Mouse (Mus musculus): ENCODE measurements at regions not wholly inside any gene's neighbourhood (a gene's known extent, or its start where the extent isn't known, plus 50 kb on each side); places are given as distances from the start of the nearest gene placed in this dataset.

- DNase-seq (ENCODE audit: low spot score in 2 of 2) = no peak
These were observed 189.7 kb upstream of the Runx1 start for GRCm38 (mm10) chr16:93015636-93016035.

GRCm38 (mm10) chr16:93014991-93015390 is 189.0 kb upstream of the Runx1 start:
- DNase-seq (ENCODE audit: low spot score in 2 of 2) = no peak

GRCm38 (mm10) chr16:93013881-93014280 is 187.9 kb upstream of the Runx1 start:
- no peak for DNase-seq (ENCODE audit: low spot score in 2 of 2)

- no peak for DNase-seq (ENCODE audit: low spot score in 2 of 2)
These were observed 187.3 kb upstream of the Runx1 start for GRCm38 (mm10) chr16:93013256-93013655.

- DNase-seq (ENCODE audit: low spot score in 2 of 2) = no peak
These were observed 185.5 kb upstream of the Runx1 start for GRCm38 (mm10) chr16:93011474-93011873.

- no peak for DNase-seq (ENCODE audit: low spot score in 2 of 2)
These were observed 180.5 kb upstream of the Runx1 start for GRCm38 (mm10) chr16:93006321-93006984.

GRCm38 (mm10) chr16:93005470-93005869 is 179.5 kb upstream of the Runx1 start:
- no peak for DNase-seq (ENCODE audit: low spot score in 2 of 2)

- DNase-seq (ENCODE audit: low spot score in 2 of 2) = no peak
These were observed 177.9 kb upstream of the Runx1 start for GRCm38 (mm10) chr16:93003830-93004229.

GRCm38 (mm10) chr16:92998689-92999088 is 172.7 kb upstream of the Runx1 start:
- no peak for DNase-seq (ENCODE audit: low spot score in 2 of 2)

- peak; percentile 23 to 26 for DNase-seq (ENCODE audit: low spot score in 2 of 2)
These were observed 171.7 kb upstream of the Runx1 start for GRCm38 (mm10) chr16:92997636-92998035.

- no peak for DNase-seq (ENCODE audit: low spot score in 2 of 2)
These were observed 170.0 kb upstream of the Runx1 start for GRCm38 (mm10) chr16:92995993-92996350.

- no peak for DNase-seq (ENCODE audit: low spot score in 2 of 2)
These were observed 169.4 kb upstream of the Runx1 start for GRCm38 (mm10) chr16:92995132-92995992.

- no peak for DNase-seq (ENCODE audit: low spot score in 2 of 2)
These were observed 166.9 kb upstream of the Runx1 start for GRCm38 (mm10) chr16:92992876-92993275.

- DNase-seq (ENCODE audit: low spot score in 2 of 2) = no peak
These were observed 165.5 kb upstream of the Runx1 start for GRCm38 (mm10) chr16:92991405-92991804.

GRCm38 (mm10) chr16:92988416-92988815 is 162.5 kb upstream of the Runx1 start:
- no peak for DNase-seq (ENCODE audit: low spot score in 2 of 2)

- no peak for DNase-seq (ENCODE audit: low spot score in 2 of 2)
These were observed 162.1 kb upstream of the Runx1 start for GRCm38 (mm10) chr16:92988000-92988399.

GRCm38 (mm10) chr16:92985768-92986167 is 159.8 kb upstream of the Runx1 start:
- DNase-seq (ENCODE audit: low spot score in 2 of 2) = no peak

GRCm38 (mm10) chr16:92982934-92983333 is 157.0 kb upstream of the Runx1 start:
- DNase-seq (ENCODE audit: low spot score in 2 of 2) = no peak

- DNase-seq (ENCODE audit: low spot score in 2 of 2) = no peak
These were observed 153.8 kb upstream of the Runx1 start for GRCm38 (mm10) chr16:92979620-92980330.

GRCm38 (mm10) chr16:92976097-92976496 is 150.1 kb upstream of the Runx1 start:
- no peak for DNase-seq (ENCODE audit: low spot score in 2 of 2)

GRCm38 (mm10) chr16:92975090-92975489 is 149.1 kb upstream of the Runx1 start:
- no peak for DNase-seq (ENCODE audit: low spot score in 2 of 2)

- no peak for DNase-seq (ENCODE audit: low spot score in 2 of 2)
These were observed 146.7 kb upstream of the Runx1 start for GRCm38 (mm10) chr16:92972681-92973080.

GRCm38 (mm10) chr16:92971956-92972355 is 146.0 kb upstream of the Runx1 start:
- DNase-seq (ENCODE audit: low spot score in 2 of 2) = no peak
